Mouse (Mus musculus): ENCODE results near the gene E2f1.

The E2f1 gene

GRCm38 (mm10) chr2:154569836-154570286 is at the start of gene E2f1:
E2f1 (minus strand) TSS chr2:154569892.
- DNase-seq (ENCODE audit: low spot score) = peak; percentile 96

- DNase-seq (ENCODE audit: low spot score) = no peak
These were observed 47.4 kb upstream of the E2f1 start for GRCm38 (mm10) chr2:154617061-154617460.

- DNase-seq (ENCODE audit: low spot score) = no peak
These were observed 46.0 kb upstream of the E2f1 start for GRCm38 (mm10) chr2:154615674-154616073.

- DNase-seq (ENCODE audit: low spot score) = peak; percentile 23
These were observed 45.3 kb upstream of the E2f1 start for GRCm38 (mm10) chr2:154614841-154615576.

- DNase-seq (ENCODE audit: low spot score) = peak; percentile 97
These were observed 43.7 kb upstream of the E2f1 start, which contains the start of the genes Zfp341 and 4930519P11Rik for GRCm38 (mm10) chr2:154613118-154614115. Zfp341 (plus strand) TSS chr2:154613297. 4930519P11Rik (minus strand) TSS chr2:154613437.

GRCm38 (mm10) chr2:154609050-154609767 is 39.5 kb upstream of the E2f1 start:
- DNase-seq (ENCODE audit: low spot score) = no peak

- DNase-seq (ENCODE audit: low spot score) = no peak
These were observed 37.3 kb upstream of the E2f1 start for GRCm38 (mm10) chr2:154606965-154607364.

GRCm38 (mm10) chr2:154604156-154604555 is 34.5 kb upstream of the E2f1 start:
- no peak for DNase-seq (ENCODE audit: low spot score)

GRCm38 (mm10) chr2:154603638-154604153 is 34.0 kb upstream of the E2f1 start, which contains the start of gene Pxmp4:
Pxmp4 (minus strand) TSS chr2:154603708.
- DNase-seq (ENCODE audit: low spot score) = peak; percentile 100

- no peak for DNase-seq (ENCODE audit: low spot score)
These were observed 33.4 kb upstream of the E2f1 start for GRCm38 (mm10) chr2:154603007-154603637.

GRCm38 (mm10) chr2:154601324-154601723 is 31.6 kb upstream of the E2f1 start:
- DNase-seq (ENCODE audit: low spot score) = no peak

GRCm38 (mm10) chr2:154600586-154600985 is 30.9 kb upstream of the E2f1 start:
- DNase-seq (ENCODE audit: low spot score) = no peak

GRCm38 (mm10) chr2:154597399-154597798 is 27.7 kb upstream of the E2f1 start:
- no peak for DNase-seq (ENCODE audit: low spot score)

- no peak for DNase-seq (ENCODE audit: low spot score)
These were observed 26.1 kb upstream of the E2f1 start for GRCm38 (mm10) chr2:154595775-154596174.

GRCm38 (mm10) chr2:154593025-154593424 is 23.3 kb upstream of the E2f1 start:
- DNase-seq (ENCODE audit: low spot score) = peak; percentile 38

- DNase-seq (ENCODE audit: low spot score) = no peak
These were observed 21.5 kb upstream of the E2f1 start for GRCm38 (mm10) chr2:154591239-154591638.

GRCm38 (mm10) chr2:154589051-154589450 is 19.4 kb upstream of the E2f1 start:
- DNase-seq (ENCODE audit: low spot score) = no peak

GRCm38 (mm10) chr2:154586405-154586804 is 16.7 kb upstream of the E2f1 start:
- DNase-seq (ENCODE audit: low spot score) = peak; percentile 60

- no peak for DNase-seq (ENCODE audit: low spot score)
These were observed 15.4 kb upstream of the E2f1 start for GRCm38 (mm10) chr2:154584931-154585601.

All from retina, embryonic 14.5 days (tissue).